Mouse (Mus musculus): ENCODE measurements around the gene Fam184b. TPM values are rescaled to one million over a fixed set of nuclear protein-coding genes. Genes with fewer than 3 reads are reported as not detected.
"Not testable (repeated sequence)": the region's sequence is repeated elsewhere in the genome, so short reads cannot be mapped to it uniquely, and the experiment has no call there.

Fam184b gene
- under 1 TPM; 0.05 to 0.06 TPM for total RNA-seq (2021)

- intact Hi-C loops (cut with DNase I), result no loop called here
These were observed at the start of gene Fam184b for GRCm38 (mm10) chr5:45638806-45639714. TSS of gene Fam184b (minus strand) at chr5:45639614.

GRCm38 (mm10) chr5:45689152-45689551 is 49.7 kb upstream of the Fam184b start:
- intact Hi-C loops (cut with DNase I), result no loop called here
- no peak for DNase-seq

More at GRCm38 (mm10) chr5:45638806-45639714, at the start of gene Fam184b:
- DNase-seq, result peak; percentile 1 to 2

- no peak for DNase-seq
- intact Hi-C loops (cut with DNase I), result no loop called here
These were observed 46.8 kb upstream of the Fam184b start for GRCm38 (mm10) chr5:45686223-45686622.

GRCm38 (mm10) chr5:45685243-45685642 is 45.8 kb upstream of the Fam184b start:
- intact Hi-C loops (cut with DNase I), result no loop called here
- no peak for DNase-seq

- no peak for DNase-seq
- intact Hi-C loops (cut with DNase I), result no loop called here
These were observed 44.0 kb upstream of the Fam184b start for GRCm38 (mm10) chr5:45683388-45683787.

- no peak for DNase-seq
- intact Hi-C loops (cut with DNase I), result no loop called here
These were observed 40.5 kb upstream of the Fam184b start for GRCm38 (mm10) chr5:45679955-45680354.

GRCm38 (mm10) chr5:45677639-45678038 is 38.2 kb upstream of the Fam184b start:
- intact Hi-C loops (cut with DNase I), result no loop called here
- DNase-seq, result no peak

GRCm38 (mm10) chr5:45675032-45675431 is 35.6 kb upstream of the Fam184b start:
- no peak for DNase-seq
- intact Hi-C loops (cut with DNase I), result no loop called here

- no peak for DNase-seq
- intact Hi-C loops (cut with DNase I), result loop anchor here (5.0 kb wide), 1 partner anchor 186 kb away; the partner anchor contains the start of gene Lcorl
These were observed 31.6 kb upstream of the Fam184b start for GRCm38 (mm10) chr5:45670894-45671494.

GRCm38 (mm10) chr5:45670280-45670670 is 30.9 kb upstream of the Fam184b start:
- intact Hi-C loops (cut with DNase I), result loop anchor here (5.0 kb wide), 1 partner anchor 187 kb away; the partner anchor contains the start of gene Lcorl
- DNase-seq, result no peak

GRCm38 (mm10) chr5:45669598-45670279 is 30.3 kb upstream of the Fam184b start, which contains the start of gene Ncapg:
TSS of gene Ncapg (plus strand) at chr5:45669919.
- intact Hi-C loops (cut with DNase I), result loop anchor here (1.0 to 5.0 kb wide), 5 partner anchors 135 to 1442 kb away; partner anchors contain the start of genes Lap3, Lcorl, Med28 and Tapt1
- DNase-seq, result peak; percentile 100

GRCm38 (mm10) chr5:45669234-45669597 is 29.8 kb upstream of the Fam184b start:
- DNase-seq, result no peak
- intact Hi-C loops (cut with DNase I), result loop anchor here (1.0 to 5.0 kb wide), 4 partner anchors 134 to 1442 kb away; partner anchors contain the start of genes Lap3, Med28 and Tapt1

GRCm38 (mm10) chr5:45668831-45669230 is 29.4 kb upstream of the Fam184b start:
- DNase-seq, result no peak
- intact Hi-C loops (cut with DNase I), result loop anchor here (1.0 to 5.0 kb wide), 5 partner anchors 134 to 1442 kb away; partner anchors contain the start of genes Lap3, Med28 and Tapt1

GRCm38 (mm10) chr5:45668324-45668723 is 28.9 kb upstream of the Fam184b start:
- no peak for DNase-seq
- intact Hi-C loops (cut with DNase I), result loop anchor here (1.0 to 5.0 kb wide), 4 partner anchors 134 to 1441 kb away; partner anchors contain the start of genes Med28 and Tapt1

- DNase-seq; intact Hi-C loops (cut with DNase I): not testable (repeated sequence)
These were observed 19.0 kb upstream of the Fam184b start for GRCm38 (mm10) chr5:45658406-45658805.

- intact Hi-C loops (cut with DNase I), result no loop called here
- no peak for DNase-seq
These were observed 11.8 kb upstream of the Fam184b start for GRCm38 (mm10) chr5:45651026-45651703.

- DNase-seq, result no peak
These were observed 290 bp upstream of the Fam184b start for GRCm38 (mm10) chr5:45639715-45640092.

GRCm38 (mm10) chr5:45638378-45638777 is 1.0 kb downstream of the Fam184b start:
- intact Hi-C loops (cut with DNase I), result no loop called here

More at GRCm38 (mm10) chr5:45639715-45640092, 290 bp upstream of the Fam184b start:
- intact Hi-C loops (cut with DNase I), result no loop called here

GRCm38 (mm10) chr5:45629470-45629869 is 9.9 kb downstream of the Fam184b start:
- intact Hi-C loops (cut with DNase I), result no loop called here
- DNase-seq, result no peak

More at GRCm38 (mm10) chr5:45638378-45638777, 1.0 kb downstream of the Fam184b start:
- DNase-seq, result no peak

GRCm38 (mm10) chr5:45627771-45628170 is 11.6 kb downstream of the Fam184b start:
- intact Hi-C loops (cut with DNase I), result no loop called here
- DNase-seq, result no peak

Measured in heart, postnatal 36 days (tissue).